1 mouse cellular context compared by ENCODE assay signal in genomic region chr14:27042280-27042983, GRCm38 (mm10).
TF ChIP-seq lines count a peak whose summit lies in the region.

No protein-coding gene starts in this region.

TF ChIP-seq in CH12.LX, 34 proteins besides CTCF, POLR2A, EP300 and RAD21 (continued from another document):
- TF ChIP-seq IRF4 (IDR thresholded peaks at IDR 0.05; ENCODE audit: low read depth, low read length) (peak; percentile 92), NRF1 (IDR thresholded peaks at IDR 0.05; ENCODE audit: low read depth, low read length) (no peak), NELFE (IDR thresholded peaks at IDR 0.05; ENCODE audit: low read depth, low read length) (no peak), KAT2A (IDR thresholded peaks at IDR 0.05; ENCODE audit: insufficient replicate concordance, low read length) (no peak), RCOR1 (conservative IDR thresholded peaks at IDR 0.05; ENCODE audit: low read depth, low read length) (peak; percentile 45; the same call in 1 of the 2 replicates), MAZ (IDR thresholded peaks at IDR 0.05; ENCODE audit: low read depth, low read length) (no peak), JUND (conservative IDR thresholded peaks at IDR 0.05; ENCODE audit: low read depth, low read length) (peak; percentile 42; the same call in 1 of the 2 replicates), BHLHE40 (IDR thresholded peaks at IDR 0.05; ENCODE audit: low read depth, low read length) (peak; percentile 71)
